Mouse (Mus musculus) cortical plate, adult 2 months (tissue): ENCODE results near the gene Esr1.

ENCODE experiments used
- CTCF ChIP-seq: fragments of 200-500 bp; IDR thresholded peaks from 2 replicates; pipeline ENCODE4 v1.5.1; 2011; ENCODE audit warnings: mild to moderate bottlenecking, control low read depth, low read length; ENCODE audit not compliant: insufficient read depth; ENCODE audit errors: extremely low read depth
- POLR2A ChIP-seq: fragments of 200-500 bp; IDR thresholded peaks from 2 replicates; pipeline ENCODE4 v1.6.1; 2011; ENCODE audit warnings: mild to moderate bottlenecking, low read length, control low read depth; ENCODE audit not compliant: insufficient read depth; ENCODE audit errors: extremely low read depth

DNA sequence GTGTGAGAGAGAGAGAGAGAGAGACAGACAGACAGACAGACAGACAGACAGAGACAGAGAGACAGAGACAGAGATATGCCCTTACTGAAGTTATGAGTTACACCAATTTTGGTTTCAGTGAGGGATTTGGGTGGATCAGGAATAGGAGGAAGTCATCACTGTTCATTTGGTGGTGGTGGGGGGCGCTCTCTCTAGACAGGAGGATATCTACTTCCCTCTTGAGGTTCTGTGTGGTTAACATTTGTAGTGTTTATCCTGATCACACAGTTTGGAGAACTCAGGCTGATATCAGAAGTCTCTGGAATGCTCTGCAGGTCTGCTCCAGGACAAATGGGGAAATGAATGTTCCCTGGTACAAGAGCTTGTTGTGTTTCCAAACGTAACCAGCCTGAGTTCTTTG is 312.2 kb downstream of the Esr1 start:
- TF ChIP-seq CTCF (no peak), POLR2A (no peak)
